Mouse (Mus musculus) heart, adult 2 months (tissue): Measurements from ENCODE around the gene Pithd1. TPM values are rescaled to one million over a fixed set of nuclear protein-coding genes. Genes with fewer than 3 reads are reported as not detected.
A peak's percentile ranks its signal among the peaks of the same experiment; 100 is the strongest.

Source experiments
- DNase-seq, 2 experiments: peaks; one replicate each; pipeline ENCODE4 v3.0.0; 2021
- H3K27ac ChIP-seq: fragments of 200-600 bp; 2 replicates; pipeline ENCODE4 v1.8.1; 2022
- H3K27me3 ChIP-seq: fragments of 200-500 bp; 2 replicates; pipeline ENCODE4 v1.6.1; 2012; ENCODE audit warnings: mild to moderate bottlenecking, low read length, inconsistent platforms, mixed read lengths; ENCODE audit not compliant: control insufficient read depth, insufficient read depth
- H3K36me3 ChIP-seq: fragments of 200-500 bp; 2 replicates; pipeline ENCODE4 v1.6.1; 2012; ENCODE audit warnings: low read length, inconsistent platforms; ENCODE audit not compliant: control insufficient read depth, insufficient read depth
- H3K4me1 ChIP-seq: fragments of 200-500 bp; 2 replicates; pipeline ENCODE4 v1.6.1; 2011; ENCODE audit warnings: low read length; ENCODE audit not compliant: control insufficient read depth, insufficient read depth
- H3K4me3 ChIP-seq: fragments of 200-600 bp; 2 replicates; pipeline ENCODE4 v1.8.1; 2022
- H3K79me2 ChIP-seq: fragments of 200-500 bp; replicated peaks from 2 replicates; pipeline ENCODE4 v1.6.1; 2012; ENCODE audit warnings: mild to moderate bottlenecking, inconsistent platforms, low read length, moderate library complexity, mixed read lengths; ENCODE audit not compliant: control insufficient read depth, insufficient read depth
- H3K9ac ChIP-seq: fragments of 200-500 bp; 2 replicates; pipeline ENCODE4 v1.6.1; 2012; ENCODE audit warnings: low read depth, mild to moderate bottlenecking, control low read depth, inconsistent platforms, low read length, mixed read lengths
- CTCF ChIP-seq: fragments of 200-600 bp; IDR thresholded peaks from 2 replicates; pipeline ENCODE4 v1.8.1; 2022; ENCODE audit warnings: antibody characterized with exemption, mild to moderate bottlenecking, moderate library complexity
- EP300 ChIP-seq: fragments of 200-500 bp; IDR thresholded peaks from 2 replicates; pipeline ENCODE4 v1.6.1; 2011; ENCODE audit warnings: low read depth, low read length, control low read depth; ENCODE audit not compliant: insufficient read depth
- POLR2A ChIP-seq: fragments of 200-500 bp; IDR thresholded peaks from 2 replicates; pipeline ENCODE4 v1.6.1; 2011; ENCODE audit warnings: mild to moderate bottlenecking, low read depth, low read length, control low read depth; ENCODE audit not compliant: insufficient read depth
- WGBS: fragments of 180-500 bp; shearing (Covaris S2); methylation state at CpG from one replicate; pipeline ENCODE4 v1.1.7; 2018; 5-methylcytosine and 5-hydroxymethylcytosine counted together
- intact Hi-C: fragments of 180-260 bp; cut with DNase I; formaldehyde crosslinking; loops from one replicate; pipeline ENCODE4 v1.15.1; 2025
- polyA plus RNA-seq: library from polyadenylated mRNA; depleted of rRNA; stranded (reverse); fragments of >200 nt; gene quantifications from 2 replicates; pipeline ENCODE4 v1.2.3, GENCODE M21; 2012
- total RNA-seq, 2 experiments: library from RNA; stranded (reverse); gene quantifications; 2 replicates each; pipeline ENCODE4 v1.2.3; 2021

The Pithd1 gene
- total and polyA plus RNA-seq, 3 experiments: 19.0 to 20.9 (median 19.4) TPM

DNA sequence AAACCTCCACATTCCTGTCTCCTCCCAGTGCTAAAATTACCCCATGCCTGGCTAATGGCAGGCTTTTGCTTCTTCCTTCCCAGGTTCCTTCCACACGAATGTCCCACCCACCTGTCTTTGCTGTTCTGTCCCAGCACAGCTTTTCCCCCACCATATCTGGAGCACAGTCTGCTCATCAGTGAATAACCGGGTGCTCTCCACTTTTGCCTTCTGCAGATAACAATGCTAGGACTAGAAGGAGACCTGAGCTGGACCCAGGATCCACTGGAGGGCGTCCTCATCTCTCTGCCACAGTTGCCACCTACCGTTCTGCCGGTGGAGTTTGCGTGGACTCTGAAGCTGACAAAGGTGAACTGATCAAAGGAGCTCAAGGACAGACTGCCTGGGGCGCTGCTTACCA, 48.2 kb downstream of the Pithd1 start:
- 85% methylated on average over 7 of the region's 7 CpGs for WGBS

GRCm38 (mm10) chr4:135935502-135935901, 51.6 kb downstream of the Pithd1 start:
- DNase-seq: peak; percentile 51 to 52
- Histone ChIP-seq H3K9ac (no peak overlapping the region), H3K4me3 (no peak overlapping the region), H3K27me3 (no peaks in the 10 kb centered on the region), H3K79me2 (no peaks in the 10 kb centered on the region), H3K4me1 (no peaks in the 10 kb centered on the region; the same call in 1 of the 2 replicates), H3K27ac (peak overlapping the region; percentile 9; the same call in 1 of the 2 replicates), H3K36me3 (no peaks in the 10 kb centered on the region)
- intact Hi-C loops: no loop called here
- TF ChIP-seq POLR2A (no peak), EP300 (no peak), CTCF (no peak)
- 41% methylated on average over 5 of the region's 5 CpGs for WGBS

More for the DNA sequence above, 48.2 kb downstream of the Pithd1 start:
- Histone ChIP-seq H3K79me2 (no peaks in the 10 kb centered on the region), H3K4me3 (no peak overlapping the region), H3K27ac (no peak overlapping the region), H3K36me3 (no peaks in the 10 kb centered on the region), H3K9ac (no peak overlapping the region), H3K4me1 (peaks cover 2% of the 10 kb centered on the region; the same call in 1 of the 2 replicates), H3K27me3 (no peaks in the 10 kb centered on the region)
- TF ChIP-seq POLR2A (no peak), EP300 (no peak), CTCF (no peak)
- DNase-seq: no peak
- intact Hi-C loops: no loop called here

- no peak overlapping the region for H3K4me3 ChIP-seq
- intact Hi-C loops: loop anchor here (5.0 kb wide), 1 partner anchor 228 kb away; no protein-coding TSS in a partner anchor
- H3K4me1 ChIP-seq: no peaks in the 10 kb centered on the region; the same call in 1 of the 2 replicates
- no peaks in the 10 kb centered on the region for H3K27me3 ChIP-seq
- no peaks in the 10 kb centered on the region for H3K79me2 ChIP-seq
- TF ChIP-seq CTCF (no peak), POLR2A (no peak), EP300 (no peak)
- no peaks in the 10 kb centered on the region for H3K36me3 ChIP-seq
- H3K27ac ChIP-seq: peak overlapping the region; percentile 9; the same call in 1 of the 2 replicates
- no peak for DNase-seq
- H3K9ac ChIP-seq: no peak overlapping the region
- WGBS: 49% methylated on average over 12 of the region's 12 CpGs
Observed at GRCm38 (mm10) chr4:135934708-135935500, 52.2 kb downstream of the Pithd1 start.

DNA sequence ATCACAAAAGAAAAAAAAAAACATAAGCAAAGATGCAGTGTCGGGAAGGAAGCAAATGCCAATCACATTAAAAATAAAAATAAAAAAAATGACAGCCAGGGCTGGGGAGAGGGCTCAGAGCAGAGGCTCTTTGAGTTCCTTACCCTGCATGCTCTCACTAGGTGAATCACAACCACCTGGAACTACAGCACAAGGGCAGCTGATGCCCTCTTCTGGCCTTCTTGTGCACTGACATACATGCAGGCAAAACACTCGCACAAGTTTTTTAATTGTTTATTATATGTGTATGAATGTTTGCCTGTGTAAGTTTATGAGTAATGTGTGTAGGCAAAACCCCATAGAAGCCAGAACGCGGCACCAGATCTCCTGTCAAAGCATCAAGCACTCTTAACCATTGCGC, 55.2 kb downstream of the Pithd1 start:
- WGBS: 71% methylated on average over 5 of the region's 5 CpGs
- no peaks in the 10 kb centered on the region; the same call in 1 of the 2 replicates for H3K4me1 ChIP-seq
- intact Hi-C loops: loop anchor here (2.0 to 5.0 kb wide), 2 partner anchors 41 to 225 kb away; no protein-coding TSS in a partner anchor

DNA sequence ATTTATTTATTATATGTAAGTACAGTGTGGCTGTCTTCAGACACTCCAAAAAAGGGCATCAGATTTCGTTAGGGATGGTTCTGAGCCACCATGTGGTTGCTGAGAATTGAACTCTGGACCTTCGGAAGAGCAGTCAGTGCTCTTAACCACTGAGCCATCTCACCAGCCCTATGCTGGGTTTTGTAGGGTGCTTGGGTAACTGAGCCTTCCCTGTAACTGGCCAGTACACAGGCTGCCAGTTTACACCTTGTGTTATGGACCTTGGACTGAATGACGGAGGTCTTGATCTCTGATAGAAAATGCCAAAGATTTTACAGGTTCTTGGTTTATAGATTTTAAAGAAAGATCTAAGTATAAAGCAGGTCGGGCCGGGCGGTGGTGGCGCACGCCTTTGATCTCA, 56.8 kb downstream of the Pithd1 start:
- H3K4me3 ChIP-seq: no peak overlapping the region
- 93% methylated on average over 8 of the region's 8 CpGs for WGBS
- no peaks in the 10 kb centered on the region for H3K79me2 ChIP-seq
- no peak for DNase-seq
- H3K4me1 ChIP-seq: no peaks in the 10 kb centered on the region
- no peak overlapping the region for H3K27ac ChIP-seq
- no peak overlapping the region for H3K9ac ChIP-seq
- intact Hi-C loops: loop anchor here (2.0 to 5.0 kb wide), 2 partner anchors 39 to 223 kb away; no protein-coding TSS in a partner anchor
- H3K36me3 ChIP-seq: no peaks in the 10 kb centered on the region
- H3K27me3 ChIP-seq: no peaks in the 10 kb centered on the region
- TF ChIP-seq POLR2A (no peak), CTCF (no peak), EP300 (no peak)

More for the DNA sequence above, 55.2 kb downstream of the Pithd1 start:
- no peak for DNase-seq
- no peaks in the 10 kb centered on the region for H3K27me3 ChIP-seq
- no peaks in the 10 kb centered on the region for H3K79me2 ChIP-seq
- no peak overlapping the region for H3K27ac ChIP-seq
- H3K9ac ChIP-seq: no peak overlapping the region
- H3K36me3 ChIP-seq: no peaks in the 10 kb centered on the region
- H3K4me3 ChIP-seq: no peak overlapping the region
- TF ChIP-seq CTCF (peak; percentile 79), EP300 (0 out of 2 replicates have a peak, but pooled peaks have one; percentile 40), POLR2A (no peak)

- intact Hi-C loops: loop anchor here (2.0 to 5.0 kb wide), 2 partner anchors 39 to 223 kb away; no protein-coding TSS in a partner anchor
- no peak overlapping the region for H3K27ac ChIP-seq
- no peak for DNase-seq
- no peaks in the 10 kb centered on the region for H3K27me3 ChIP-seq
- H3K9ac ChIP-seq: no peak overlapping the region
- no peak for TF ChIP-seq EP300
- no peak for TF ChIP-seq CTCF
- no peak for TF ChIP-seq POLR2A
- WGBS: 89% methylated on average over 9 of the region's 9 CpGs
- no peaks in the 10 kb centered on the region for H3K4me1 ChIP-seq
- no peaks in the 10 kb centered on the region for H3K36me3 ChIP-seq
- H3K79me2 ChIP-seq: no peaks in the 10 kb centered on the region
- H3K4me3 ChIP-seq: no peak overlapping the region
Observed at GRCm38 (mm10) chr4:135929828-135930227, 57.2 kb downstream of the Pithd1 start.
